Comparison of ENCODE assay signal across 27 mouse cellular contexts in the genomic region with DNA sequence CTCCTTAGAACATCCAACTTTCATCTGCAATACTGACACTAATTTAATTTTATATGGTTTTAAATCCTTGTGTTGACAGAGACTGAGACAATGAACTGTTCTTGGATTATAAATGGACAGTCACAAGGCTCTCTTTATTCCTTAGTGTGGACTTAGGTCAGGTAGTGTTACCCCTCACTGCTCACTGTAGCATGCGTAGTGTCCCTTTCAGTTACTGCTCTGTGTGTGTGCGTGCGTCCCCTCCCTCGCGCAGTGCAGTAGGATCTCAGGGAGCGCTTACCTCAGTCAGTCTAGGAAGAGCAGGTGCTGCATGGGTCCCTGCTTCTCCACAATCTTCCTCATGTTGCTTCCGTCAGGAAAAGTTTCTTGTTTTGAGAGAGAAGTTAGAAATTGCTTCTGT. TPM values are rescaled to one million over a fixed set of nuclear protein-coding genes. Genes with fewer than 3 reads are reported as not detected.
A peak's percentile ranks its signal among the peaks of the same experiment; 100 is the strongest.
DNase-seq lines count a peak whose midpoint lies in the region; ATAC-seq and TF ChIP-seq lines count a peak whose summit lies in the region.
"Had no signal": no experiment of that assay in that cellular context is flagged by ENCODE, and none has a peak within 500 bp of the region (broad histone marks: within the 10 kb centered on the region; RNA-seq: fewer than 3 reads in every experiment).

No protein-coding gene starts in this region.

- TF ChIP-seq CTCF in kidney, postnatal 0 days (IDR thresholded peaks at IDR 0.05; ENCODE audit: low read depth), result no peak

- H3K9me3 ChIP-seq in hindbrain, embryonic 16.5 days (ENCODE audit: control insufficient read depth, low read length), result no peaks in the 10 kb centered on the region
- no peaks in the 10 kb centered on the region for H3K9me3 ChIP-seq in hindbrain, embryonic 14.5 days (ENCODE audit: control insufficient read depth, low read length)
- no peaks in the 10 kb centered on the region for H3K9me3 ChIP-seq in kidney, embryonic 14.5 days (ENCODE audit: control insufficient read depth, low read length)
- H3K9me3 ChIP-seq in kidney, postnatal 0 days (replicated peaks; ENCODE audit: low read length), result no peaks in the 10 kb centered on the region
- H3K9me3 ChIP-seq: embryonic facial prominence, embryonic 10.5 days; embryonic facial prominence, embryonic 13.5 days; forebrain, embryonic 12.5 days; forebrain, embryonic 15.5 days; heart, embryonic 12.5 days; heart, embryonic 15.5 days; hindbrain, embryonic 10.5 days; hindbrain, embryonic 13.5 days had no signal

- no peak for DNase-seq in hindbrain, embryonic 14.5 days (ENCODE audit: low spot score)
- DNase-seq in kidney, postnatal 10 days, result no peak
- no peak for DNase-seq in kidney, postnatal 0 days (ENCODE audit: low spot score)
- DNase-seq in kidney, postnatal 14 days, result no peak
- DNase-seq: adrenal gland, adult 8-10 months; adrenal gland, postnatal 25 days; cerebellum, adult 11-12 months; cerebellum, adult 8-10 months; cerebellum, postnatal 10 days; cerebellum, postnatal 36 days; embryo, embryonic 11 days; gastrocnemius, postnatal 25 days; heart, adult 18-20 months; heart, postnatal 10 days; heart, postnatal 36 days had no signal

- ATAC-seq in hindbrain, embryonic 16.5 days, result 0 out of 2 replicates have a peak, but pooled peaks have one; percentile 20
- no peak for ATAC-seq in hindbrain, embryonic 14.5 days (ENCODE audit: low FRiP score)
- ATAC-seq in kidney, embryonic 14.5 days (ENCODE audit: low FRiP score, low TSS enrichment), result peak; percentile 55; the same call in 1 of the 2 replicates
- ATAC-seq in kidney, postnatal 0 days (replicated peaks; ENCODE audit: low FRiP score, low read depth), result peak; percentile 79; the same call in 1 of the 2 replicates
- ATAC-seq: activated CD4-positive, CD25-positive, alpha-beta regulatory T cell, adult 4 months; forebrain, embryonic 15.5 days had no signal

- no peak overlapping the region for H3K27ac ChIP-seq in hindbrain, embryonic 16.5 days (ENCODE audit: low read depth, low read length)
- H3K27ac ChIP-seq in hindbrain, embryonic 14.5 days, result no peak overlapping the region
- no peak overlapping the region for H3K27ac ChIP-seq in kidney, embryonic 14.5 days (ENCODE audit: low read depth, low read length)
- no peak overlapping the region for H3K27ac ChIP-seq in kidney, postnatal 0 days
- H3K27ac ChIP-seq: embryonic facial prominence, embryonic 10.5 days; embryonic facial prominence, embryonic 13.5 days; forebrain, embryonic 12.5 days; forebrain, embryonic 15.5 days; heart, embryonic 15.5 days; hindbrain, embryonic 10.5 days; hindbrain, embryonic 13.5 days had no signal

- H3K4me2 ChIP-seq in hindbrain, embryonic 16.5 days (ENCODE audit: low read length), result no peak overlapping the region
- H3K4me2 ChIP-seq in hindbrain, embryonic 14.5 days (replicated peaks), result no peak overlapping the region
- no peak overlapping the region for H3K4me2 ChIP-seq in kidney, embryonic 14.5 days (replicated peaks; ENCODE audit: low read depth, low read length)
- no peak overlapping the region for H3K4me2 ChIP-seq in kidney, postnatal 0 days (ENCODE audit: low read length)
- H3K4me2 ChIP-seq: embryonic facial prominence, embryonic 13.5 days; forebrain, embryonic 12.5 days; forebrain, embryonic 15.5 days; heart, embryonic 12.5 days; heart, embryonic 15.5 days; hindbrain, embryonic 13.5 days had no signal

- H3K9ac ChIP-seq in hindbrain, embryonic 16.5 days (ENCODE audit: low read depth, low read length), result no peak overlapping the region
- H3K9ac ChIP-seq in hindbrain, embryonic 14.5 days, result no peak overlapping the region
- H3K9ac ChIP-seq in kidney, embryonic 14.5 days (ENCODE audit: low read depth, low read length), result no peak overlapping the region
- no peak overlapping the region for H3K9ac ChIP-seq in kidney, postnatal 0 days (ENCODE audit: low read depth, low read length)
- H3K9ac ChIP-seq: embryonic facial prominence, embryonic 13.5 days; forebrain, embryonic 12.5 days; forebrain, embryonic 15.5 days; heart, embryonic 12.5 days; heart, embryonic 15.5 days; hindbrain, embryonic 13.5 days had no signal

- 86% methylated on average over 7 of the region's 7 CpGs for WGBS in hindbrain, embryonic 16.5 days
- WGBS in hindbrain, embryonic 14.5 days, result 85% methylated on average over 7 of the region's 7 CpGs
- WGBS in kidney, embryonic 14.5 days, result 62% methylated on average over 7 of the region's 7 CpGs
- WGBS in kidney, postnatal 0 days, result 58% methylated on average over 7 of the region's 7 CpGs

- H3K4me3 ChIP-seq in hindbrain, embryonic 16.5 days (ENCODE audit: low read length), result no peak overlapping the region
- no peak overlapping the region for H3K4me3 ChIP-seq in hindbrain, embryonic 14.5 days (replicated peaks; ENCODE audit: low read length)
- no peak overlapping the region for H3K4me3 ChIP-seq in kidney, embryonic 14.5 days (ENCODE audit: low read length)
- H3K4me3 ChIP-seq in kidney, postnatal 0 days (replicated peaks; ENCODE audit: low read depth, low read length), result no peak overlapping the region
- H3K4me3 ChIP-seq: embryonic facial prominence, embryonic 10.5 days; embryonic facial prominence, embryonic 13.5 days; erythroblast, embryonic 14.5 days; forebrain, embryonic 12.5 days; forebrain, embryonic 15.5 days; heart, embryonic 12.5 days; heart, embryonic 15.5 days; hindbrain, embryonic 10.5 days; hindbrain, embryonic 13.5 days had no signal

- no peaks in the 10 kb centered on the region for H3K4me1 ChIP-seq in hindbrain, embryonic 16.5 days (ENCODE audit: control insufficient read depth, insufficient read depth, low read depth, low read length)
- no peaks in the 10 kb centered on the region; the same call in none of the 2 replicates for H3K4me1 ChIP-seq in hindbrain, embryonic 14.5 days (replicated peaks; ENCODE audit: control insufficient read depth, insufficient read depth, low read length)
- H3K4me1 ChIP-seq in kidney, embryonic 14.5 days (ENCODE audit: control insufficient read depth, insufficient read depth, low read length), result 0 out of 2 replicates have a peak, but pooled peaks cover 10% of the 10 kb centered on the region
- peaks cover 5% of the 10 kb centered on the region; the same call in 1 of the 2 replicates for H3K4me1 ChIP-seq in kidney, postnatal 0 days (replicated peaks; ENCODE audit: insufficient read depth, low read length)
- H3K4me1 ChIP-seq: forebrain, embryonic 12.5 days; hindbrain, embryonic 10.5 days had no signal

- H3K36me3 ChIP-seq in hindbrain, embryonic 16.5 days (ENCODE audit: control insufficient read depth, insufficient read depth, low read length), result no peaks in the 10 kb centered on the region
- H3K36me3 ChIP-seq in hindbrain, embryonic 14.5 days (replicated peaks; ENCODE audit: control insufficient read depth, insufficient read depth), result no peaks in the 10 kb centered on the region
- H3K36me3 ChIP-seq in kidney, embryonic 14.5 days (ENCODE audit: control insufficient read depth, insufficient read depth, low read length), result no peaks in the 10 kb centered on the region
- no peaks in the 10 kb centered on the region for H3K36me3 ChIP-seq in kidney, postnatal 0 days (ENCODE audit: insufficient read depth, low read length)
- H3K36me3 ChIP-seq: embryonic facial prominence, embryonic 10.5 days; embryonic facial prominence, embryonic 13.5 days; forebrain, embryonic 12.5 days; forebrain, embryonic 15.5 days; heart, embryonic 12.5 days; heart, embryonic 15.5 days; hindbrain, embryonic 10.5 days; hindbrain, embryonic 13.5 days had no signal

- no peaks in the 10 kb centered on the region for H3K27me3 ChIP-seq in hindbrain, embryonic 16.5 days (replicated peaks; ENCODE audit: control insufficient read depth, insufficient read depth, low read length)
- no peaks in the 10 kb centered on the region for H3K27me3 ChIP-seq in hindbrain, embryonic 14.5 days (ENCODE audit: control insufficient read depth, insufficient read depth, low read length)
- H3K27me3 ChIP-seq in kidney, embryonic 14.5 days (ENCODE audit: control insufficient read depth, insufficient read depth, low read length), result no peaks in the 10 kb centered on the region
- no peaks in the 10 kb centered on the region for H3K27me3 ChIP-seq in kidney, postnatal 0 days (ENCODE audit: insufficient read depth, low read length)
- H3K27me3 ChIP-seq: embryonic facial prominence, embryonic 13.5 days; forebrain, embryonic 12.5 days; forebrain, embryonic 15.5 days; heart, embryonic 12.5 days; heart, embryonic 15.5 days; hindbrain, embryonic 13.5 days had no signal

RNA-seq across cellular contexts. Expression of gene Stim2, which starts 43.7 kb away (rescaled TPM):
- polyA plus RNA-seq in hindbrain, embryonic 16.5 days (2015; fragmentation: Nextera tagmentation; extraction: Ambion mirVana), result 23.0 and 26.8 TPM in 2 replicates
- 36.2 and 36.4 TPM in 2 replicates for polyA plus RNA-seq in hindbrain, embryonic 14.5 days (2014; fragmentation: Nextera tagmentation; extraction: Ambion mirVana)
- 16.5 and 26.0 TPM in 2 replicates for polyA plus RNA-seq in kidney, embryonic 14.5 days (2014; fragmentation: Nextera tagmentation; extraction: Ambion mirVana)
- polyA plus RNA-seq in kidney, postnatal 0 days (2015; fragmentation: Nextera tagmentation; extraction: Ambion mirVana), result 21.4 and 24.2 TPM in 2 replicates
